Mouse (Mus musculus): ENCODE data around the gene Jchain. TPM values are rescaled to one million over a fixed set of nuclear protein-coding genes. Genes with fewer than 3 reads are reported as not detected.
"Not testable (repeated sequence)": the region's sequence is repeated elsewhere in the genome, so short reads cannot be mapped to it uniquely, and the experiment has no call there.

Gene Jchain
- polyA plus RNA-seq (2012; rRNA removed), result 1.0 and 1.3 TPM in 2 replicates

- no peak for DNase-seq (ENCODE audit: low spot score)
Measured at GRCm38 (mm10) chr5:88527657-88528056, at the start of gene Jchain. Gene Jchain, minus strand, starts transcription at chr5:88527891.

GRCm38 (mm10) chr5:88575506-88576338, 48.0 kb upstream of the Jchain start:
- no peak for DNase-seq (ENCODE audit: low spot score)

- no peak for DNase-seq (ENCODE audit: low spot score)
Measured at GRCm38 (mm10) chr5:88574829-88575228, 47.1 kb upstream of the Jchain start.

GRCm38 (mm10) chr5:88569541-88569940, 41.9 kb upstream of the Jchain start:
- DNase-seq (ENCODE audit: low spot score), result no peak

GRCm38 (mm10) chr5:88566034-88566841, 38.5 kb upstream of the Jchain start:
- no peak for DNase-seq (ENCODE audit: low spot score)

GRCm38 (mm10) chr5:88565148-88566033, 37.7 kb upstream of the Jchain start:
- peak; percentile 66 for DNase-seq (ENCODE audit: low spot score)

- DNase-seq (ENCODE audit: low spot score), result peak; percentile 84
Measured at GRCm38 (mm10) chr5:88564501-88565147, 36.9 kb upstream of the Jchain start, which contains the start of gene Rufy3. Gene Rufy3, plus strand, starts transcription at chr5:88565040.

- no peak for DNase-seq (ENCODE audit: low spot score)
Measured at GRCm38 (mm10) chr5:88562863-88563780, 35.4 kb upstream of the Jchain start.

GRCm38 (mm10) chr5:88561080-88561814, 33.6 kb upstream of the Jchain start:
- DNase-seq (ENCODE audit: low spot score), result no peak

- no peak for DNase-seq (ENCODE audit: low spot score)
Measured at GRCm38 (mm10) chr5:88558991-88559390, 31.3 kb upstream of the Jchain start.

GRCm38 (mm10) chr5:88554086-88554886, 26.6 kb upstream of the Jchain start, which contains the start of gene Utp3:
Gene Utp3, plus strand, starts transcription at chr5:88554462.
- DNase-seq (ENCODE audit: low spot score), result peak; percentile 77

- no peak for DNase-seq (ENCODE audit: low spot score)
Measured at GRCm38 (mm10) chr5:88553271-88554085, 25.8 kb upstream of the Jchain start.

GRCm38 (mm10) chr5:88545536-88545935, 17.8 kb upstream of the Jchain start:
- DNase-seq (ENCODE audit: low spot score), result no peak

- DNase-seq (ENCODE audit: low spot score), result not testable (repeated sequence)
Measured at GRCm38 (mm10) chr5:88544411-88544810, 16.7 kb upstream of the Jchain start.

GRCm38 (mm10) chr5:88542651-88543282, 15.1 kb upstream of the Jchain start:
- DNase-seq (ENCODE audit: low spot score), result no peak

GRCm38 (mm10) chr5:88540845-88541244, 13.2 kb upstream of the Jchain start:
- no peak for DNase-seq (ENCODE audit: low spot score)

- no peak for DNase-seq (ENCODE audit: low spot score)
Measured at GRCm38 (mm10) chr5:88534697-88535096, 7.0 kb upstream of the Jchain start.
